Mouse (Mus musculus) gastrocnemius, adult 2 months (tissue): Measurements from ENCODE around the gene Adat1. TPM values are rescaled to one million over a fixed set of nuclear protein-coding genes. Genes with fewer than 3 reads are reported as not detected.

Experiments used
- DNase-seq: peaks from one replicate; pipeline ENCODE4 v3.0.0; 2022
- H3K27ac ChIP-seq: fragments of 200-600 bp; 2 replicates; pipeline ENCODE4 v1.8.1; 2022; ENCODE audit warnings: mild to moderate bottlenecking
- H3K4me3 ChIP-seq: fragments of 200-600 bp; 2 replicates; pipeline ENCODE4 v1.8.1; 2022; ENCODE audit warnings: mild to moderate bottlenecking, moderate library complexity
- CTCF ChIP-seq: fragments of 200-600 bp; IDR thresholded peaks from 2 replicates; pipeline ENCODE4 v1.8.1; 2022; ENCODE audit warnings: antibody characterized with exemption, mild to moderate bottlenecking, moderate library complexity
- intact Hi-C: fragments of 180-260 bp; cut with DNase I; formaldehyde crosslinking; loops from one replicate; pipeline ENCODE4 v1.15.1; 2025
- total RNA-seq, 2 experiments: library from RNA; stranded (reverse); gene quantifications; 2 replicates each; pipeline ENCODE4 v1.2.3; 2021

Gene Adat1
- total RNA-seq, 2 experiments from 2014 or later, result 2.4 to 2.7 TPM

- Histone ChIP-seq H3K27ac (no peak overlapping the region), H3K4me3 (no peak overlapping the region)
- intact Hi-C loops, result no loop called here
- no peak for TF ChIP-seq CTCF
- no peak for DNase-seq
These were observed 62.3 kb downstream of the Adat1 start for GRCm38 (mm10) chr8:111929648-111930344.

- Histone ChIP-seq H3K27ac (no peak overlapping the region), H3K4me3 (no peak overlapping the region)
- intact Hi-C loops, result no loop called here
- DNase-seq, result no peak
- no peak for TF ChIP-seq CTCF
These were observed 67.1 kb downstream of the Adat1 start for GRCm38 (mm10) chr8:111924976-111925375.

DNA sequence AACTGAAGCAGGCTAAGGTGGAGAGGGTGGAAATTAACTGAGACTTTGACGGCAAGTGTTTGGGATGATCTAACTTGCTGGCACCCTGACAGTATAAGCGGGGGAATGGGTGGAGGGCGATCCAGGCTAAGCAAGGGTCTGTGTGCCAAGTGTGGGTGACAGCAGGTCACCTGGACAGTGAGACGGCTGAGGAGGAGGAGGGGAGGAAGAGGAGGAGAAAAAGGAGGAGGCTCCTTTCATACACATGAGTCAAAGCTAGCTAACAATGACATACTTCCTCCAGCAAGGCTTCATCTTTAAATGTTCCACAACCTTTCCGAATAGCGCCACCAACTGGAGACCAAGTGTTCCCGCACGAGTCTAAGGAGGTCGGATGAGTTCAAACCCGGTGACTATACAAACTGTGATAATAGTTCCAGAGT is 68.7 kb downstream of the Adat1 start:
- Histone ChIP-seq H3K27ac (peak overlapping the region; percentile 46; the same call in 1 of the 2 replicates), H3K4me3 (peak overlapping the region; percentile 68)
- DNase-seq, result peak; percentile 69
- TF ChIP-seq CTCF, result peak; percentile 81
- intact Hi-C loops, result loop anchor here (1.0 kb wide), 1 partner anchor 42 kb away; no protein-coding TSS in a partner anchor

DNA sequence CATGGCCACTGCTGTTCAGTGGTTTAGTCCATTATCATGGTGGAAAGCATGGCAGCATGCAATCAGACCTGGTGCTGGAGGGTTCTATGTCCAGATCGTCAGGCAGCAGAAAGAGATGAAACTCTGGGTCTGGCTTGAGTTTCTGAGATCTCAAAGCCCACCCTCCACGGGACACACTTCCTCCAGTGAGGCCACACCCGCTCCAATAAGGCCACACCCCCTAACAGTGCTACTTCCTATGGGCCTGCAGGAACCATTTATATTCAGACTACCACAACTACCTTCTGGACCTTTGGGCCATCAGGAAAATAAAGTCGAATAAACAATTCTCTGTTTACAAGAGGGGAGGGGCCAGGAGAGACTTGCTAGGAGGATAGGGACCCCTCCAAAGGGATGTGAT is 71.1 kb downstream of the Adat1 start:
- intact Hi-C loops, result no loop called here
- no peak overlapping the region for H3K4me3 ChIP-seq
- no peak for TF ChIP-seq CTCF
- no peak for DNase-seq
- no peak overlapping the region for H3K27ac ChIP-seq

- no peak for DNase-seq
- intact Hi-C loops, result no loop called here
- no peak overlapping the region for H3K4me3 ChIP-seq
- H3K27ac ChIP-seq, result no peak overlapping the region
- TF ChIP-seq CTCF, result peak; percentile 32; the same call in 1 of the 2 replicates
These were observed 72.4 kb downstream of the Adat1 start for GRCm38 (mm10) chr8:111919663-111920062.

Other genes starting within 250 kb of the Adat1 start
- gene Bcar1, start 248.5 kb downstream of the Adat1 start, total RNA-seq, result 10 to 100 TPM; 10.8 to 12.6 TPM
- gene Cfdp1, start 138.0 kb downstream of the Adat1 start, total RNA-seq, result 10 to 100 TPM; 17.1 to 21.3 TPM
- gene Tmem170, start 115.6 kb downstream of the Adat1 start, total RNA-seq, result 1 to 10 TPM; 2.1 to 2.7 TPM
- under 1 TPM in 1 of 2 experiments, not detected in 1; 0.14 TPM for gene Chst5, start 81.9 kb downstream of the Adat1 start, total RNA-seq
- gene Tmem231, start 58.4 kb downstream of the Adat1 start, total RNA-seq, result under 1 TPM; 0.73 to 0.94 TPM
- 100 to 1,000 TPM in 1 of 2 experiments, 10 to 100 TPM in 1; 99.6 to 105 TPM for gene Gabarapl2, start 51.6 kb downstream of the Adat1 start, total RNA-seq
- 100 to 1,000 TPM; 124 to 125 TPM for gene Kars, start 19.0 kb upstream of the Adat1 start, total RNA-seq
- gene Terf2ip, start 19.1 kb upstream of the Adat1 start, total RNA-seq, result 10 to 100 TPM; 10.1 to 11.0 TPM
- not detected for gene Gm6793, start 22.7 kb upstream of the Adat1 start, total RNA-seq